In genomic region chr8:122654768-122655167, GRCm38 (mm10) we compare ENCODE assay signal across 12 mouse cellular contexts. TPM values are rescaled to one million over a fixed set of nuclear protein-coding genes. Genes with fewer than 3 reads are reported as not detected.
DNase-seq lines count a peak whose midpoint lies in the region; ATAC-seq and TF ChIP-seq lines count a peak whose summit lies in the region.
"Had no signal": no experiment of that assay in that cellular context is flagged by ENCODE, and none has a peak within 500 bp of the region (broad histone marks: within the 10 kb centered on the region; RNA-seq: fewer than 3 reads in every experiment).

No protein-coding gene starts in this region.

- peaks cover 61% of the 10 kb centered on the region for H3K4me1 ChIP-seq in forebrain, embryonic 10.5 days
- H3K4me1 ChIP-seq in forebrain, embryonic 13.5 days = peaks cover 14% of the 10 kb centered on the region
- H3K4me1 ChIP-seq in kidney, adult 2 months (ENCODE audit: control insufficient read depth, insufficient read depth, low read length) = 0 out of 2 replicates have a peak, but pooled peaks cover 8% of the 10 kb centered on the region

- 0 out of 2 replicates have a peak overlapping the region, but pooled peaks have one; percentile 25 for H3K27ac ChIP-seq in forebrain, embryonic 10.5 days
- H3K27ac ChIP-seq in forebrain, embryonic 13.5 days = no peak overlapping the region
- H3K27ac ChIP-seq in kidney, adult 2 months (ENCODE audit: insufficient read depth, low read depth, low read length) = peak overlapping the region; percentile 43; the same call in 1 of the 2 replicates
- H3K27ac ChIP-seq: embryonic facial prominence, embryonic 13.5 days; midbrain, embryonic 12.5 days had no signal

- DNase-seq in forebrain, embryonic 10.5 days (ENCODE audit: extremely low spot score, low spot score) = no peak
- peak; percentile 82 for DNase-seq in adrenal gland, postnatal 14 days
- peak; percentile 90 for DNase-seq in kidney, adult 2 months
- peak; percentile 86 for DNase-seq in lung, postnatal 14 days
- no peak for DNase-seq in frontal cortex, postnatal 36 days (ENCODE audit: low spot score in 2 of 2)
- DNase-seq in retina, embryonic 14.5 days (ENCODE audit: low spot score) = no peak
- DNase-seq in thymus, postnatal 14 days = no peak

- TF ChIP-seq POLR2A in kidney, adult 2 months (IDR thresholded peaks at IDR 0.05; ENCODE audit: low read depth, low read length) = no peak

- 76% methylated on average over 7 of the region's 7 CpGs for WGBS in forebrain, embryonic 10.5 days
- 85% methylated on average over 7 of the region's 7 CpGs for WGBS in forebrain, embryonic 13.5 days
- WGBS in kidney, adult 2 months = 51% methylated on average over 7 of the region's 7 CpGs

- no peaks in the 10 kb centered on the region for H3K27me3 ChIP-seq in forebrain, embryonic 10.5 days (ENCODE audit: poor library complexity, severe bottlenecking)
- no peaks in the 10 kb centered on the region for H3K27me3 ChIP-seq in forebrain, embryonic 13.5 days
- H3K27me3 ChIP-seq in kidney, adult 2 months (replicated peaks; ENCODE audit: control insufficient read depth, insufficient read depth, low read length) = no peaks in the 10 kb centered on the region
- H3K27me3 ChIP-seq: embryonic facial prominence, embryonic 13.5 days had no signal

- no peaks in the 10 kb centered on the region for H3K9me3 ChIP-seq in forebrain, embryonic 10.5 days
- no peaks in the 10 kb centered on the region for H3K9me3 ChIP-seq in forebrain, embryonic 13.5 days (replicated peaks)
- H3K9me3 ChIP-seq: embryonic facial prominence, embryonic 13.5 days; midbrain, embryonic 12.5 days had no signal

- H3K36me3 ChIP-seq in forebrain, embryonic 10.5 days (replicated peaks) = no peaks in the 10 kb centered on the region
- peaks cover 6% of the 10 kb centered on the region for H3K36me3 ChIP-seq in forebrain, embryonic 13.5 days (ENCODE audit: poor library complexity, severe bottlenecking)
- H3K36me3 ChIP-seq in kidney, adult 2 months (ENCODE audit: control insufficient read depth, insufficient read depth, low read length) = no peaks in the 10 kb centered on the region
- H3K36me3 ChIP-seq: embryonic facial prominence, embryonic 13.5 days had no signal

- H3K9ac ChIP-seq in forebrain, embryonic 13.5 days = no peak overlapping the region
- H3K9ac ChIP-seq: embryonic facial prominence, embryonic 13.5 days; midbrain, embryonic 12.5 days had no signal

- TF ChIP-seq CTCF in kidney, adult 2 months (conservative IDR thresholded peaks at IDR 0.05; ENCODE audit: insufficient read depth, insufficient read length, low read depth, low read length) = no peak

- H3K4me3 ChIP-seq in forebrain, embryonic 10.5 days = no peak overlapping the region
- H3K4me3 ChIP-seq in forebrain, embryonic 13.5 days = no peak overlapping the region
- H3K4me3 ChIP-seq in kidney, adult 2 months (ENCODE audit: insufficient read depth, low read depth, low read length) = no peak overlapping the region
- H3K4me3 ChIP-seq: embryonic facial prominence, embryonic 13.5 days; midbrain, embryonic 12.5 days had no signal

- H3K4me2 ChIP-seq in forebrain, embryonic 13.5 days = no peak overlapping the region
- H3K4me2 ChIP-seq: embryonic facial prominence, embryonic 13.5 days; midbrain, embryonic 12.5 days had no signal

- ATAC-seq in forebrain, embryonic 13.5 days = no peak

RNA-seq across cellular contexts. Expression of gene Pabpn1l, which starts 32.2 kb away (rescaled TPM):
- polyA plus RNA-seq in forebrain, embryonic 10.5 days (2016; fragmentation: Nextera tagmentation; extraction: Ambion mirVana) = not detected in 2 replicates
- polyA plus RNA-seq in forebrain, embryonic 13.5 days (2015; fragmentation: Nextera tagmentation; extraction: Ambion mirVana) = not detected in 2 replicates
- total RNA-seq in adrenal gland, postnatal 14 days (2021) = not detected in 2 replicates
- 0.11 TPM in 2 replicates for polyA plus RNA-seq in kidney, adult 2 months (2012; rRNA removed)
- total RNA-seq: left cerebral cortex, postnatal 25 days had no signal
- polyA plus RNA-seq: embryonic facial prominence, embryonic 13.5 days; heart, embryonic 16.5 days; midbrain, embryonic 12.5 days had no signal

RNA-seq across cellular contexts. Expression of gene Trappc2l, which starts 43.3 kb away (rescaled TPM):
- 41.0 and 44.1 TPM in 2 replicates for polyA plus RNA-seq in forebrain, embryonic 10.5 days (2016; fragmentation: Nextera tagmentation; extraction: Ambion mirVana)
- 69.3 and 79.6 TPM in 2 replicates for polyA plus RNA-seq in forebrain, embryonic 13.5 days (2015; fragmentation: Nextera tagmentation; extraction: Ambion mirVana)
- total RNA-seq in adrenal gland, postnatal 14 days (2021) = 47.6 and 52.6 TPM in 2 replicates
- 258 and 302 TPM in 2 replicates for polyA plus RNA-seq in kidney, adult 2 months (2012; rRNA removed)

RNA-seq across cellular contexts. Expression of gene Galns, which starts 43.5 kb away (rescaled TPM):
- 4.6 and 5.5 TPM in 2 replicates for polyA plus RNA-seq in forebrain, embryonic 10.5 days (2016; fragmentation: Nextera tagmentation; extraction: Ambion mirVana)
- polyA plus RNA-seq in forebrain, embryonic 13.5 days (2015; fragmentation: Nextera tagmentation; extraction: Ambion mirVana) = 3.0 and 3.2 TPM in 2 replicates
- 5.4 and 7.5 TPM in 2 replicates for total RNA-seq in adrenal gland, postnatal 14 days (2021)
- 36.2 and 44.5 TPM in 2 replicates for polyA plus RNA-seq in kidney, adult 2 months (2012; rRNA removed)

RNA-seq across cellular contexts. Expression of gene Cbfa2t3, which starts 44.1 kb away (rescaled TPM):
- polyA plus RNA-seq in forebrain, embryonic 10.5 days (2016; fragmentation: Nextera tagmentation; extraction: Ambion mirVana) = 1.6 and 2.4 TPM in 2 replicates
- polyA plus RNA-seq in forebrain, embryonic 13.5 days (2015; fragmentation: Nextera tagmentation; extraction: Ambion mirVana) = 12.4 and 13.9 TPM in 2 replicates
- total RNA-seq in adrenal gland, postnatal 14 days (2021) = 13.6 and 14.9 TPM in 2 replicates
- 5.5 and 6.7 TPM in 2 replicates for polyA plus RNA-seq in kidney, adult 2 months (2012; rRNA removed)

Comparison
In these comparisons a context has a peak if more than half of its experiments do, and no peak if none do; other contexts are left out.
1. DNase-seq: peak in adrenal gland, postnatal 14 days (single experiment), kidney, adult 2 months (single experiment) and lung, postnatal 14 days (single experiment); none in forebrain, embryonic 10.5 days (single experiment), frontal cortex, postnatal 36 days (0 of 2), retina, embryonic 14.5 days (single experiment) and thymus, postnatal 14 days (single experiment).